Mouse (Mus musculus) fat pad, adult 2 months (tissue): Measurements from ENCODE around the gene Tecpr2.
A peak's percentile ranks its signal among the peaks of the same experiment; 100 is the strongest.

Source experiments
- DNase-seq: peaks from one replicate; pipeline ENCODE4 v3.0.0-alpha.2; 2011; ENCODE audit warnings: low read depth, low spot score; ENCODE audit errors: extremely low read depth

Gene Tecpr2

GRCm38 (mm10) chr12:110976589-110977344 lies 87.7 kb downstream of the Tecpr2 start:
- no peak for DNase-seq

- no peak for DNase-seq
Measured at GRCm38 (mm10) chr12:110977345-110977733, 88.3 kb downstream of the Tecpr2 start.

- no peak for DNase-seq
Measured at GRCm38 (mm10) chr12:110977896-110978606, 89.0 kb downstream of the Tecpr2 start.

- peak; percentile 51 for DNase-seq
Measured at GRCm38 (mm10) chr12:110978607-110979406, 89.7 kb downstream of the Tecpr2 start, which contains the start of gene Ankrd9. Ankrd9 (minus strand) TSS chr12:110979040.

- DNase-seq: no peak
Measured at GRCm38 (mm10) chr12:110979808-110980207, 90.7 kb downstream of the Tecpr2 start.

GRCm38 (mm10) chr12:110981736-110982135 lies 92.7 kb downstream of the Tecpr2 start:
- no peak for DNase-seq

GRCm38 (mm10) chr12:110983083-110983482 lies 94.0 kb downstream of the Tecpr2 start:
- DNase-seq: no peak

- DNase-seq: no peak
Measured at GRCm38 (mm10) chr12:110983714-110984113, 94.7 kb downstream of the Tecpr2 start.

- no peak for DNase-seq
Measured at GRCm38 (mm10) chr12:110984598-110984997, 95.5 kb downstream of the Tecpr2 start.

GRCm38 (mm10) chr12:110985141-110985540 lies 96.1 kb downstream of the Tecpr2 start:
- DNase-seq: no peak

GRCm38 (mm10) chr12:110986536-110987425 lies 97.7 kb downstream of the Tecpr2 start:
- no peak for DNase-seq

GRCm38 (mm10) chr12:110989409-110989808 lies 100.3 kb downstream of the Tecpr2 start:
- no peak for DNase-seq

- no peak for DNase-seq
Measured at GRCm38 (mm10) chr12:110990500-110990899, 101.4 kb downstream of the Tecpr2 start.

GRCm38 (mm10) chr12:110991361-110992127 lies 102.5 kb downstream of the Tecpr2 start:
- no peak for DNase-seq

GRCm38 (mm10) chr12:110992128-110992553 lies 103.1 kb downstream of the Tecpr2 start:
- no peak for DNase-seq

GRCm38 (mm10) chr12:110992771-110993170 lies 103.7 kb downstream of the Tecpr2 start:
- no peak for DNase-seq

- no peak for DNase-seq
Measured at GRCm38 (mm10) chr12:110993226-110993625, 104.2 kb downstream of the Tecpr2 start.

- no peak for DNase-seq
Measured at GRCm38 (mm10) chr12:110994666-110995065, 105.6 kb downstream of the Tecpr2 start.

- DNase-seq: no peak
Measured at GRCm38 (mm10) chr12:110998092-110998491, 109.0 kb downstream of the Tecpr2 start.

GRCm38 (mm10) chr12:110999820-111000219 lies 110.8 kb downstream of the Tecpr2 start:
- DNase-seq: no peak
